Mouse (Mus musculus): ENCODE data around the gene Thap2. TPM values are rescaled to one million over a fixed set of nuclear protein-coding genes. Genes with fewer than 3 reads are reported as not detected.

The Thap2 gene
- polyA plus RNA-seq, 1 experiment from 2014 or later, result 29.2 TPM

DNA sequence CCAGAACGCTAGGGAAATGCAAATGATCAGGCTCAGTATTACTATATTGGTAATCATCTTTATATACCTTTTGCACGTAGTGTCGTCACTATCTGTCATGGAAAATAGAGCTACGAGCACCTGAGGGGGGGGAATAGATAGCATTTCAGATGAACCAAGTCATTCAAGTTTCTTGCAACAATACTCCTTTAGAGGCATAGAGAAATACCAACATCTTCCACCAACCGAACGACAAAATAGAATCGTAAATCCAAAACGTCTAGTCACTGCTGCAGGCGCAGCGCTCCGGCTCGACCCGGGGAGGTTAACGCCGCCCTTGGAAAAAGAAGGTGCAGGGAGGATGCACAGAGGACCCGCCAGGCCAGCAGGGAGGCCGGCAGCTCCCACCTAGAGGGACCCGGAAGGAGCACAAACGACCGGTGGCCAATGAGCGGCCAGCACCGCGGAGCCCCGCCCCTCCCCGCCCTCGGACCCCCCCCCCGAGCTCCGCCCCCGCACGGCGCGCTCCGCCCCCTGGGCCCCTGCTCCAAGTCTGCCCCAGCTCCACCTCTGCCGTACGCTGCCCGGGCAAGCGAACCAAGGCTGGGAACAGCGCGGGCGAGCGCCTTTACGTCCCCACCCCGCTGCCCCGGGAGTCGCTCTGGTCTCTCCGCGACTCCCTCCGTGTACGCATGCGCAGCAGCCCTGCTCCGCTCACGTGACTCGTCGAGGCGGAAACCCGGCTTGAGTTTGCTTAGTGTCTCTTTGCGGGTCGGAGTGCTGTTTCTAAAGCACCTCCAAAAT is 22.2 kb downstream of the Thap2 start, which contains the start of gene Tmem19:
Gene Tmem19 (minus strand): TSS at position 662 of the 783 bp plus-strand sequence.
- Histone ChIP-seq H3K27ac (ENCODE audit: low read depth, low read length) (peak within 1 kb of the TSS; percentile 94), H3K4me2 (ENCODE audit: low read depth, low read length, severe bottlenecking) (peak within 1 kb of the TSS; percentile 75), H3K4me1 (replicated peaks; ENCODE audit: control insufficient read depth, insufficient read depth, low read length) (0 out of 2 replicates have a peak, but pooled peaks cover 2% of the 10 kb centered on the region), H3K9me3 (ENCODE audit: control insufficient read depth, low read length) (no peaks in the 10 kb centered on the region), H3K9ac (ENCODE audit: low read length) (peak within 1 kb of the TSS; percentile 59), H3K36me3 (ENCODE audit: control insufficient read depth, insufficient read depth, low read length) (no peaks in the 10 kb centered on the region), H3K4me3 (ENCODE audit: low read depth, low read length) (peak within 1 kb of the TSS; percentile 54), H3K27me3 (ENCODE audit: control insufficient read depth, insufficient read depth, low read length) (no peaks in the 10 kb centered on the region)
- peak; percentile 99 for ATAC-seq (replicated peaks; ENCODE audit: low FRiP score)
- under 1% methylated on average over 58 of the region's 58 CpGs for WGBS
- peak; percentile 98 for DNase-seq (ENCODE audit: low spot score)

DNA sequence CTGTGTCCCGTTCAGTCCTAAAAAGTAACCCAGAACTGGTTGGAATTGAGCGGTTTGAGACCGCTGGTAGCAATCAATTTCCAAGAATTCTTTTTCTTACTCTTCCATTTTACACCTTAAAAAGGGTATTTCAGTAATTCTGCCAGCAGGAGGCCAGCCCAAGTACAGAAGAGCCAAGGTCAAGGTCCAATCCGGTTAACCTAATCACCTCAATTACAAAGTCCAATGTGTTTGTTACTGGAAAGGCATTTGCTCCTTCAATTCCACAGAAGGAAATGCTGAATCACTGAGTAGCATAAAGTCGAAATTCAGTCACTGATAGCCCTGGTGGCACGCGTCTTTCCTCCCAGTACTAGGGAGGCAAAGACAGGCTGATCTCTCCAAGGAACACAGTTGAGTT is 25.2 kb downstream of the Thap2 start:
- ATAC-seq (replicated peaks; ENCODE audit: low FRiP score), result no peak
- Histone ChIP-seq H3K27me3 (ENCODE audit: control insufficient read depth, insufficient read depth, low read length) (no peaks in the 10 kb centered on the region), H3K36me3 (ENCODE audit: control insufficient read depth, insufficient read depth, low read length) (no peaks in the 10 kb centered on the region; the same call in 1 of the 2 replicates), H3K9me3 (ENCODE audit: control insufficient read depth, low read length) (no peaks in the 10 kb centered on the region), H3K27ac (ENCODE audit: low read depth, low read length) (no peak overlapping the region), H3K9ac (ENCODE audit: low read length) (no peak overlapping the region), H3K4me2 (ENCODE audit: low read depth, low read length, severe bottlenecking) (no peak overlapping the region), H3K4me3 (ENCODE audit: low read depth, low read length) (no peak overlapping the region), H3K4me1 (replicated peaks; ENCODE audit: control insufficient read depth, insufficient read depth, low read length) (0 out of 2 replicates have a peak, but pooled peaks cover 2% of the 10 kb centered on the region)
- 91% methylated on average over 7 of the region's 7 CpGs for WGBS
- no peak for DNase-seq (ENCODE audit: low spot score)

DNA sequence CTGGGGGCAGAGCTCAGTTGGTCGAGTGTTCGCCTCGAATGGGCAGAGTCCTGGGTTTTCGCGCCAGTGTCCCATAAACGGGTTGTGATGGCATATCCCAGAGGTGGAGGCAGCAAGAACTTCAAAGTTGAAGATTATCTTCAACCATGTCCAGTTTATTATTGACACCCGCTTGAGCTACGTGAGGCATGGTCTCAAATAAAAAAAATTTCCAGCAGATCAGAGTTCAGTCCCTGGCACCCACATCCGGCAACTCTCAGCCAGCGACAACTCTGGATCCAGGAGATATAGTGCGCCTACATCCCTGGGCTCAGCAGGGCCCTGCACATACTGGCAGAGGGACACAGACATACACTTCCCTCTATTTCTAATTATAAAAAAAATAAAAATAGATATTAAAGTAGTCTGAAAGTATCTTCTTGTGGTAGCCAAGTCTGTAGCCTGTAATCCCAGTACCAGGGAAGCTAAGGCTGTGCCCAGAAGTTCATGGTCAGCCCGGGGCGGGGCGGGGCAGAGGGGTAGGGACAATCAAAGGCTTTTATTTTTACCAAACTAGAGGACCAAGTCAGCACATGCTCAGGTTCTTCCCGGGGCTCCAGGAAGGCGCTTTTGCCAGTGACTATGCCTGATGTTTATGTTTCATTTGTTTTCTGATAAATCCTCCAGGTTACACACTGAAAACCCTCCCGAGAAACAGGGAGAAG is 25.9 kb downstream of the Thap2 start:
- Histone ChIP-seq H3K4me3 (ENCODE audit: low read depth, low read length) (no peak overlapping the region), H3K27me3 (ENCODE audit: control insufficient read depth, insufficient read depth, low read length) (no peaks in the 10 kb centered on the region), H3K36me3 (ENCODE audit: control insufficient read depth, insufficient read depth, low read length) (no peaks in the 10 kb centered on the region; the same call in 1 of the 2 replicates), H3K9me3 (ENCODE audit: control insufficient read depth, low read length) (no peaks in the 10 kb centered on the region), H3K27ac (ENCODE audit: low read depth, low read length) (no peak overlapping the region), H3K4me1 (replicated peaks; ENCODE audit: control insufficient read depth, insufficient read depth, low read length) (0 out of 2 replicates have a peak, but pooled peaks cover 2% of the 10 kb centered on the region), H3K9ac (ENCODE audit: low read length) (no peak overlapping the region), H3K4me2 (ENCODE audit: low read depth, low read length, severe bottlenecking) (no peak overlapping the region)
- WGBS, result 95% methylated on average over 17 of the region's 17 CpGs
- DNase-seq (ENCODE audit: low spot score), result no peak
- ATAC-seq (replicated peaks; ENCODE audit: low FRiP score), result no peak

DNA sequence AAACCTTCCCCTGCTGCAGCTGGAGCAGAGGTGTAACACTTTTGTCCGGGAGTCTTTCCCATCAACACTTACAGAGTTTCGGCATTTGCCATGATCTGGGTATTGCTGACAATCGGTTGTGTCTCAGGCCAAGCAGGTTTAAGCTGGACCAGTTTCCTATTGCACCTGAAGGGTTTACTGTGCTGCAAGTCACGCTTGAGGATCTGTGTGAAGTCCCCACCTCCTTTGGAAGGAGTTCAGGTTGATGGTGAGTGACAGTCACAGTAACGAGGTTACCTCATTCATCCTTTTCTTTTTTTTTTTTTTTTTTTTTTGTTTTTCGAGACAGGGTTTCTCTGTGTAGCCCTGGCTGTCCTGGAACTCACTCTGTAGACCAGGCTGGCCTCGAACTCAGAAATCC is 28.1 kb downstream of the Thap2 start:
- Histone ChIP-seq H3K4me2 (ENCODE audit: low read depth, low read length, severe bottlenecking) (no peak overlapping the region), H3K27ac (ENCODE audit: low read depth, low read length) (no peak overlapping the region), H3K27me3 (ENCODE audit: control insufficient read depth, insufficient read depth, low read length) (no peaks in the 10 kb centered on the region), H3K36me3 (ENCODE audit: control insufficient read depth, insufficient read depth, low read length) (no peaks in the 10 kb centered on the region; the same call in 1 of the 2 replicates), H3K4me3 (ENCODE audit: low read depth, low read length) (no peak overlapping the region), H3K9me3 (ENCODE audit: control insufficient read depth, low read length) (no peaks in the 10 kb centered on the region), H3K9ac (ENCODE audit: low read length) (no peak overlapping the region), H3K4me1 (replicated peaks; ENCODE audit: control insufficient read depth, insufficient read depth, low read length) (no peaks in the 10 kb centered on the region)
- WGBS, result 86% methylated on average over 6 of the region's 7 CpGs
- no peak for DNase-seq (ENCODE audit: low spot score)
- ATAC-seq (replicated peaks; ENCODE audit: low FRiP score), result no peak

DNA sequence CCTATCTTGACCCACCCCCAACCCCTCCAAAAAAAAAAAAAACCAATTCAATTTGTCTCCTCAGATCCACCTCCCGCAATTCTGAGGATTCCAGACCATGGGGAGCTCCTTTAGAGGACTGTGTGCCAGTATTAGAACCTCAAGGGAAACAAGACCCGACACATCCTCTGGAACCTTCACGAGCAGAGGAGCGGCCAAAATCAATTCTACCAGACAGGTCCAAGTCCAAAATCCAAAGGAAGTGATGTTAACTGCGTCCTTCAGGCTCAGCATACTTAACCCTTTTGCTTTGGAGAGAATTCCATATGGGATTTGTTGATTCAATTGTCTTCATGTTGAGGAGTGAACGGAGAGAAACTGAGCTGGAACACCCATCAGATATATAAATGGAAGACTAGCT is 29.2 kb downstream of the Thap2 start:
- no peak overlapping the region for H3K27ac ChIP-seq (ENCODE audit: low read depth, low read length)
- WGBS, result 89% methylated on average over 6 of the region's 6 CpGs
- H3K9me3 ChIP-seq (ENCODE audit: control insufficient read depth, low read length), result no peaks in the 10 kb centered on the region
- DNase-seq (ENCODE audit: low spot score) (no peak), ATAC-seq (replicated peaks; ENCODE audit: low FRiP score) (no peak)
- no peaks in the 10 kb centered on the region for H3K4me1 ChIP-seq (replicated peaks; ENCODE audit: control insufficient read depth, insufficient read depth, low read length)
- no peak overlapping the region for H3K4me2 ChIP-seq (ENCODE audit: low read depth, low read length, severe bottlenecking)
- H3K36me3 ChIP-seq (ENCODE audit: control insufficient read depth, insufficient read depth, low read length), result no peaks in the 10 kb centered on the region; the same call in 1 of the 2 replicates
- no peaks in the 10 kb centered on the region for H3K27me3 ChIP-seq (ENCODE audit: control insufficient read depth, insufficient read depth, low read length)
- H3K4me3 ChIP-seq (ENCODE audit: low read depth, low read length), result no peak overlapping the region
- H3K9ac ChIP-seq (ENCODE audit: low read length), result no peak overlapping the region

DNA sequence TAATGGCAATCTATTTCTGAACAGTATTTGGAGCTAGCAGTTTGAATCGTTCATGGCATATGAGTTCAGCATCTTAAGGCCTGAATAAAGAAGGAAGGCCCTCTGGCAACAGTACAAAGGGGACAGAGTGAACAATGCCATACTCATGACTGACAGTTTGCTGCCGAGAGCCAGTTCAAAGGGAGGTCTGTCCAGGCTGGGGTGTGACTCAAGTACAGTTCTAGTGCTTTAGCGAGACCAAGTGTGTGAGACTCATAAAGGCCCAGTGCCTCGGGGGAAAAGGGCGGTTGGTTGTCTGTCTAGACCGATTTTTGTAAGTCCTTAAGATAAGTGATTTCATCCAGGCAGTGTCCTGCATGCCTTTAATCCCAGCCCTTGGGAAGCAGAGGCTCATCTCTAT is 29.7 kb downstream of the Thap2 start:
- Histone ChIP-seq H3K4me2 (ENCODE audit: low read depth, low read length, severe bottlenecking) (no peak overlapping the region), H3K36me3 (ENCODE audit: control insufficient read depth, insufficient read depth, low read length) (no peaks in the 10 kb centered on the region; the same call in 1 of the 2 replicates), H3K4me1 (replicated peaks; ENCODE audit: control insufficient read depth, insufficient read depth, low read length) (no peaks in the 10 kb centered on the region), H3K9me3 (ENCODE audit: control insufficient read depth, low read length) (no peaks in the 10 kb centered on the region), H3K4me3 (ENCODE audit: low read depth, low read length) (no peak overlapping the region), H3K27me3 (ENCODE audit: control insufficient read depth, insufficient read depth, low read length) (no peaks in the 10 kb centered on the region), H3K9ac (ENCODE audit: low read length) (no peak overlapping the region), H3K27ac (ENCODE audit: low read depth, low read length) (no peak overlapping the region)
- no peak for DNase-seq (ENCODE audit: low spot score)
- 70% methylated on average over 6 of the region's 6 CpGs for WGBS
- no peak for ATAC-seq (replicated peaks; ENCODE audit: low FRiP score)

DNA sequence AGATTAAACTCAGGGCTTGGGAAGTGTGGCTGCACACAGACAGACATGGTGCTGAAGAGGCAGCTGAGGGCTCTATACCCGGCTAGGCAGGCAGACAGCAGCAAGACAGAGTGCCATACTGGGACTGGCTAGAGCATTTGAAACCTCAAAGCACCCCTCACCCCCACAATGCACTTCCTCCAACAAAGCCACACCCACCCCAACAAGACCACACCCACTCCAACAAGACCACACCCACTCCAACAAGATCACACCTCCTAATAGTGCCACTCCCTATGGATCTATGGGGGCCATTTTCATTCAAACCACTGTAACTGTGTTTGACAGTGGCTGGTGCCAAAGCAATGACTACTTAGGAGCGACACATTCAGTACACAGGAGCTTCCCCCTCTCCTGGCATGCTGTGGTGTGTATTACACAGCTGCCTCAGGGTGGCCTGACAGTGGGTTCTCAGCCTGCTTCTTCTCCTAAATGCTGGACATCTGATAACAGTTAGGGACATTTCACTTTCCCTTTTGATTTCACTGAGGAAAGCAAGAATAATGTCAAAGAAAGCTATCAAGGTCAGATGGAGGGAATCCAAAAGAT is 33.3 kb downstream of the Thap2 start:
- Histone ChIP-seq H3K9me3 (ENCODE audit: control insufficient read depth, low read length) (no peaks in the 10 kb centered on the region), H3K4me2 (ENCODE audit: low read depth, low read length, severe bottlenecking) (no peak overlapping the region), H3K4me3 (ENCODE audit: low read depth, low read length) (no peak overlapping the region), H3K36me3 (ENCODE audit: control insufficient read depth, insufficient read depth, low read length) (no peaks in the 10 kb centered on the region), H3K27me3 (ENCODE audit: control insufficient read depth, insufficient read depth, low read length) (no peaks in the 10 kb centered on the region), H3K4me1 (replicated peaks; ENCODE audit: control insufficient read depth, insufficient read depth, low read length) (no peaks in the 10 kb centered on the region), H3K27ac (ENCODE audit: low read depth, low read length) (no peak overlapping the region), H3K9ac (ENCODE audit: low read length) (no peak overlapping the region)
- 89% methylated on average over 2 of the region's 2 CpGs for WGBS
- no peak for DNase-seq (ENCODE audit: low spot score)
- ATAC-seq (replicated peaks; ENCODE audit: low FRiP score), result no peak

DNA sequence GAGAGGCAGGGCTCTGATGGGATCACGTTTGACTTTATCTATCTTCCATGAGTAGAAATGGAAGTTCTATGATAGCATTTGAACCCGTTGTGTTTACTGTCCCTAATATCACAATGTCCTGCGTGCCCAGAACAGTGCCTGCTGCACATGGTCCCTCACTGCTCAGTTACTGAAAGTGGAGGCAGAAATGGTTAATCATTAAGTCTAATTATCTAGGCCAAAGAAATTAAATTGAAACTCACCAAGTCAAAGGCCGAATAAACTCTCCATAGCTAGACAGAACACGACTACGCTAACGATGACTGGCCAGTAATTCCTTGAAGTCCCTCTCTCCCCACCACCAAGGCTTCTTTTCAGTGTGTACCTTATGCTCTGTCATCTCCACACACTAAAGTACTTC is 34.7 kb downstream of the Thap2 start:
- H3K9ac ChIP-seq (ENCODE audit: low read length), result no peak overlapping the region
- no peaks in the 10 kb centered on the region for H3K36me3 ChIP-seq (ENCODE audit: control insufficient read depth, insufficient read depth, low read length)
- no peaks in the 10 kb centered on the region for H3K9me3 ChIP-seq (ENCODE audit: control insufficient read depth, low read length)
- WGBS, result 89% methylated on average over 7 of the region's 7 CpGs
- DNase-seq (ENCODE audit: low spot score) (no peak), ATAC-seq (replicated peaks; ENCODE audit: low FRiP score) (no peak)
- H3K27ac ChIP-seq (ENCODE audit: low read depth, low read length), result no peak overlapping the region
- no peak overlapping the region for H3K4me3 ChIP-seq (ENCODE audit: low read depth, low read length)
- H3K4me1 ChIP-seq (replicated peaks; ENCODE audit: control insufficient read depth, insufficient read depth, low read length), result no peaks in the 10 kb centered on the region
- no peaks in the 10 kb centered on the region for H3K27me3 ChIP-seq (ENCODE audit: control insufficient read depth, insufficient read depth, low read length)
- no peak overlapping the region for H3K4me2 ChIP-seq (ENCODE audit: low read depth, low read length, severe bottlenecking)
